Mouse (Mus musculus) monocyte, adult 5-6 weeks (primary cell): ENCODE data around the gene Fbxo31. TPM values are rescaled to one million over a fixed set of nuclear protein-coding genes. Genes with fewer than 3 reads are reported as not detected.

Experiments used
- ATAC-seq: fragments of 153-309, 156-312 bp; replicated peaks from 2 replicates; pipeline ENCODE4 v1.8.0; 2017; ENCODE audit warnings: mild to moderate bottlenecking; ENCODE audit not compliant: low TSS enrichment, insufficient number of reproducible peaks, severe bottlenecking, poor library complexity, low FRiP score
- total RNA-seq: library from RNA; stranded (forward); fragments of 200-1000, 200-491, 200-594 nt; gene quantifications from 3 replicates; pipeline ENCODE4 v1.2.3, GENCODE M21; 2017

Gene Fbxo31
- total RNA-seq, 1 experiment from 2014 or later: 7.4 TPM

- ATAC-seq: peak; percentile 68
These were observed 11.9 kb upstream of the Fbxo31 start, which contains the start of gene Map1lc3b for GRCm38 (mm10) chr8:121590203-121591177. Gene Map1lc3b, plus strand, starts transcription at chr8:121590361.

GRCm38 (mm10) chr8:121589205-121589726 is 10.7 kb upstream of the Fbxo31 start:
- ATAC-seq: no peak

GRCm38 (mm10) chr8:121588750-121589149 is 10.1 kb upstream of the Fbxo31 start:
- no peak for ATAC-seq

- ATAC-seq: peak; percentile 89
These were observed 6.7 kb upstream of the Fbxo31 start for GRCm38 (mm10) chr8:121585159-121585825.

GRCm38 (mm10) chr8:121584730-121585129 is 6.1 kb upstream of the Fbxo31 start:
- no peak for ATAC-seq

- ATAC-seq: no peak
These were observed 5.0 kb upstream of the Fbxo31 start for GRCm38 (mm10) chr8:121583653-121584052.

GRCm38 (mm10) chr8:121580465-121580864 is 1.9 kb upstream of the Fbxo31 start:
- ATAC-seq: peak; percentile 66

- ATAC-seq: no peak
These were observed 593 bp downstream of the Fbxo31 start for GRCm38 (mm10) chr8:121577751-121578675.

GRCm38 (mm10) chr8:121575661-121576060 is 2.9 kb downstream of the Fbxo31 start:
- no peak for ATAC-seq

- ATAC-seq: peak; percentile 46
These were observed 5.3 kb downstream of the Fbxo31 start for GRCm38 (mm10) chr8:121573275-121573674.

GRCm38 (mm10) chr8:121572121-121572520 is 6.5 kb downstream of the Fbxo31 start:
- ATAC-seq: no peak

GRCm38 (mm10) chr8:121570801-121571200 is 7.8 kb downstream of the Fbxo31 start:
- ATAC-seq: no peak

- ATAC-seq: peak; percentile 48
These were observed 8.3 kb downstream of the Fbxo31 start for GRCm38 (mm10) chr8:121570335-121570734.

- no peak for ATAC-seq
These were observed 10.3 kb downstream of the Fbxo31 start for GRCm38 (mm10) chr8:121568321-121568720.

GRCm38 (mm10) chr8:121563701-121564100 is 14.9 kb downstream of the Fbxo31 start:
- no peak for ATAC-seq

GRCm38 (mm10) chr8:121562941-121563351 is 15.7 kb downstream of the Fbxo31 start:
- no peak for ATAC-seq

GRCm38 (mm10) chr8:121561636-121562345 is 16.8 kb downstream of the Fbxo31 start:
- no peak for ATAC-seq
